Comparison of ENCODE assay signal across 35 mouse cellular contexts in genomic region chr5:25146705-25147104, GRCm38 (mm10). TPM values are rescaled to one million over a fixed set of nuclear protein-coding genes. Genes with fewer than 3 reads are reported as not detected.
DNase-seq lines count a peak whose midpoint lies in the region; ATAC-seq lines count a peak whose summit lies in the region.
"Had no signal": no experiment of that assay in that cellular context is flagged by ENCODE, and none has a peak within 500 bp of the region (broad histone marks: within the 10 kb centered on the region; RNA-seq: fewer than 3 reads in every experiment).

No protein-coding gene starts in this region.

- H3K4me3 ChIP-seq in intestine, embryonic 14.5 days (ENCODE audit: low read depth, low read length) = no peak overlapping the region
- H3K4me3 ChIP-seq: erythroblast, embryonic 14.5 days; midbrain, embryonic 10.5 days; midbrain, embryonic 15.5 days had no signal

- peak; percentile 37 for DNase-seq in kidney, postnatal 10 days
- no peak for DNase-seq in kidney, adult 18-20 months
- peak; percentile 58 for DNase-seq in R1 (ENCODE audit: low read depth, low spot score)
- DNase-seq in intestine, embryonic 14.5 days (ENCODE audit: low spot score) = peak; percentile 10
- peak; percentile 4 to 43 for DNase-seq in kidney, postnatal 4 days
- no peak for DNase-seq in right cerebral cortex, postnatal 4 days
- no peak for DNase-seq in retina, postnatal 1 day
- DNase-seq: adrenal gland, adult 2 months; adrenal gland, postnatal 36 days; cerebellum, adult 18-20 months; cerebellum, postnatal 10 days; heart, postnatal 14 days; lung, adult 2 months; lung, postnatal 14 days; right cerebral cortex, adult 18-20 months; thymus, postnatal 4 days had no signal

- no peak overlapping the region for H3K4me2 ChIP-seq in intestine, embryonic 14.5 days (ENCODE audit: low read length)
- H3K4me2 ChIP-seq: midbrain, embryonic 15.5 days had no signal

- 64% methylated on average over 7 of the region's 7 CpGs for WGBS in intestine, embryonic 14.5 days

- no peak for ATAC-seq in intestine, embryonic 14.5 days (replicated peaks; ENCODE audit: low FRiP score, low TSS enrichment, low read depth)
- ATAC-seq: activated CD4-positive, CD25-positive, alpha-beta regulatory T cell, adult 4 months; CD4-positive, CD25-positive, alpha-beta regulatory T cell, adult 4 months; forebrain, embryonic 16.5 days; hindbrain, postnatal 0 days; midbrain, embryonic 15.5 days had no signal

- no peak overlapping the region for H3K9ac ChIP-seq in intestine, embryonic 14.5 days (ENCODE audit: low read length)
- H3K9ac ChIP-seq: liver, embryonic 14.5 days; midbrain, embryonic 15.5 days had no signal

- H3K4me1 ChIP-seq in intestine, embryonic 14.5 days (replicated peaks; ENCODE audit: control insufficient read depth, insufficient read depth, low read length) = no peaks in the 10 kb centered on the region
- H3K4me1 ChIP-seq: midbrain, embryonic 10.5 days; midbrain, embryonic 15.5 days had no signal

- no peak overlapping the region for H3K27ac ChIP-seq in intestine, embryonic 14.5 days (ENCODE audit: low read depth)
- H3K27ac ChIP-seq: hindbrain, postnatal 0 days; kidney, postnatal 0 days; liver, embryonic 14.5 days; midbrain, embryonic 10.5 days; midbrain, embryonic 15.5 days; stomach, postnatal 0 days had no signal

- H3K27me3 ChIP-seq in intestine, embryonic 14.5 days (replicated peaks; ENCODE audit: control insufficient read depth, insufficient read depth, low read length) = no peaks in the 10 kb centered on the region
- H3K27me3 ChIP-seq: midbrain, embryonic 15.5 days had no signal

- no peaks in the 10 kb centered on the region for H3K36me3 ChIP-seq in intestine, embryonic 14.5 days (ENCODE audit: control insufficient read depth, insufficient read depth, low read length)
- H3K36me3 ChIP-seq: midbrain, embryonic 10.5 days; midbrain, embryonic 15.5 days had no signal

- no peaks in the 10 kb centered on the region for H3K9me3 ChIP-seq in intestine, embryonic 14.5 days (ENCODE audit: control insufficient read depth, low read length)
- H3K9me3 ChIP-seq: midbrain, embryonic 10.5 days; midbrain, embryonic 15.5 days had no signal

RNA-seq across cellular contexts. Expression of gene Galntl5, which starts 34.6 kb away (rescaled TPM):
- polyA plus RNA-seq in intestine, embryonic 14.5 days (2014; fragmentation: Nextera tagmentation; extraction: Ambion mirVana) = not detected in 2 replicates
- polyA plus RNA-seq: activated CD4-positive, CD25-positive, alpha-beta regulatory T cell, adult 4 months; adrenal gland, adult 2 months; brain, embryonic 14.5 days; CD4-positive, CD25-positive, alpha-beta regulatory T cell, adult 4 months; embryonic facial prominence, embryonic 14.5 days; erythroblast, embryonic 14.5 days; forebrain, embryonic 11.5 days; forebrain, embryonic 16.5 days; heart, embryonic 14.5 days; hindbrain, embryonic 11.5 days; hindbrain, postnatal 0 days; kidney, postnatal 0 days; limb, embryonic 14.5 days; liver, embryonic 14.5 days; lung, adult 2 months; midbrain, embryonic 10.5 days; midbrain, embryonic 15.5 days; neural tube, embryonic 11.5 days; spleen, adult 2 months; stomach, postnatal 0 days; thymus, postnatal 0 days had no signal

RNA-seq across cellular contexts. Expression of gene Prkag2, which starts 46.3 kb away (rescaled TPM):
- polyA plus RNA-seq in intestine, embryonic 14.5 days (2014; fragmentation: Nextera tagmentation; extraction: Ambion mirVana) = 52.1 and 54.0 TPM in 2 replicates

Comparison
In these comparisons a context has a peak if more than half of its experiments do, and no peak if none do; other contexts are left out.
1. DNase-seq: peak in kidney, postnatal 10 days (single experiment), R1 (single experiment), intestine, embryonic 14.5 days (single experiment) and kidney, postnatal 4 days (2 of 2); none in kidney, adult 18-20 months (single experiment), right cerebral cortex, postnatal 4 days (single experiment) and retina, postnatal 1 day (single experiment).